In the genomic region with DNA sequence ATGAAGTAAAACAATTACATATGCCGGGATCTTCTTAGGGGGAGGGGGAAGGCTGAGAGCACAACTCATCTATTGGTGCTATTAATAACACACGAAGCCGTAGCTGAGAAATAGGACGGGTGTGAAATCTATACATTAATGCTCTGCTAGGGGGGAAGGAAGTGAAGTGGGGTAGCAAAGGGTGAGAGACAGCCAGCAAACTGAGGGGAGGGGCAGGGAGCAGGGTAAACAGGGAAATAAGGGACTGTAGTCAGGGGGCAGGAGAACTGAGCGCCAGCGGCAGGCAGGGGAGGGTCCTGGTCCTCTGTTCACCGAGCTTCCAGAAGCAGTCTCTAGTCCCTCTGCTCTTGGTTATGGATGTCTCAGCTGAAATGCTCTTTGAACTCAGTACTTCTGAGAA, we compare ENCODE assay signal across 8 mouse cellular contexts. TPM values are rescaled to one million over a fixed set of nuclear protein-coding genes. Genes with fewer than 3 reads are reported as not detected.
DNase-seq lines count a peak whose midpoint lies in the region; ATAC-seq and TF ChIP-seq lines count a peak whose summit lies in the region.

No protein-coding gene starts in this region.

- intact Hi-C loops in gastrocnemius, adult 2 months (cut with DNase I) = no loop called here

- no peaks in the 10 kb centered on the region for H3K27me3 ChIP-seq in lung, embryonic 15.5 days
- no peaks in the 10 kb centered on the region for H3K27me3 ChIP-seq in intestine, postnatal 0 days (replicated peaks; ENCODE audit: control insufficient read depth, insufficient read depth, low read length)
- H3K27me3 ChIP-seq in stomach, embryonic 15.5 days (replicated peaks) = no peaks in the 10 kb centered on the region

- peak overlapping the region; percentile 72 for H3K4me3 ChIP-seq in gastrocnemius, adult 2 months
- no peak overlapping the region for H3K4me3 ChIP-seq in lung, embryonic 15.5 days
- H3K4me3 ChIP-seq in intestine, postnatal 0 days (ENCODE audit: low read depth, low read length) = no peak overlapping the region
- H3K4me3 ChIP-seq in stomach, embryonic 15.5 days (replicated peaks) = peak overlapping the region; percentile 26; the same call in 1 of the 2 replicates

- TF ChIP-seq CTCF in gastrocnemius, adult 2 months (IDR thresholded peaks at IDR 0.05) = no peak
- TF ChIP-seq CTCF in intestine, postnatal 0 days (IDR thresholded peaks at IDR 0.05; ENCODE audit: low read depth) = no peak

- ATAC-seq in lung, embryonic 15.5 days (ENCODE audit: borderline replicate concordance, extremely low read depth, low FRiP score, low TSS enrichment) = no peak
- no peak for ATAC-seq in intestine, postnatal 0 days
- no peak for ATAC-seq in stomach, embryonic 15.5 days (ENCODE audit: insufficient read depth, low FRiP score, low read depth)

- H3K36me3 ChIP-seq in lung, embryonic 15.5 days = no peaks in the 10 kb centered on the region
- H3K36me3 ChIP-seq in intestine, postnatal 0 days (ENCODE audit: control insufficient read depth, insufficient read depth) = no peaks in the 10 kb centered on the region
- H3K36me3 ChIP-seq in stomach, embryonic 15.5 days = no peaks in the 10 kb centered on the region

- H3K4me2 ChIP-seq in lung, embryonic 15.5 days = peak overlapping the region; percentile 64
- H3K4me2 ChIP-seq in intestine, postnatal 0 days (replicated peaks; ENCODE audit: low read depth) = peak overlapping the region; percentile 75
- peak overlapping the region; percentile 61 for H3K4me2 ChIP-seq in stomach, embryonic 15.5 days

- H3K27ac ChIP-seq in gastrocnemius, adult 2 months = peak overlapping the region; percentile 87
- no peak overlapping the region for H3K27ac ChIP-seq in lung, embryonic 15.5 days
- H3K27ac ChIP-seq in intestine, postnatal 0 days (ENCODE audit: low read depth, low read length) = no peak overlapping the region
- no peak overlapping the region for H3K27ac ChIP-seq in stomach, embryonic 15.5 days

- H3K4me1 ChIP-seq in lung, embryonic 15.5 days = peaks cover 20% of the 10 kb centered on the region
- no peaks in the 10 kb centered on the region; the same call in none of the 2 replicates for H3K4me1 ChIP-seq in intestine, postnatal 0 days (replicated peaks; ENCODE audit: control insufficient read depth, insufficient read depth, low read length)
- H3K4me1 ChIP-seq in stomach, embryonic 15.5 days = peaks cover 24% of the 10 kb centered on the region

- no peak overlapping the region for H3K9ac ChIP-seq in lung, embryonic 15.5 days
- H3K9ac ChIP-seq in intestine, postnatal 0 days (ENCODE audit: low read depth, low read length) = no peak overlapping the region
- H3K9ac ChIP-seq in stomach, embryonic 15.5 days = no peak overlapping the region

- WGBS in lung, embryonic 15.5 days = 28% methylated on average over 7 of the region's 7 CpGs
- WGBS in intestine, postnatal 0 days = 36% methylated on average over 7 of the region's 7 CpGs
- WGBS in stomach, embryonic 15.5 days = 22% methylated on average over 7 of the region's 7 CpGs

- no peak for DNase-seq in gastrocnemius, adult 2 months
- DNase-seq in gastrocnemius, postnatal 10 days = no peak
- no peak for DNase-seq in lung, postnatal 4 days
- DNase-seq in layer of hippocampus, adult 9-10 months (ENCODE audit: low spot score) = no peak
- DNase-seq in layer of hippocampus, postnatal 14 days (ENCODE audit: low spot score in 2 of 2) = no peak

- no peaks in the 10 kb centered on the region for H3K9me3 ChIP-seq in lung, embryonic 15.5 days
- no peaks in the 10 kb centered on the region for H3K9me3 ChIP-seq in intestine, postnatal 0 days (ENCODE audit: control insufficient read depth)
- H3K9me3 ChIP-seq in stomach, embryonic 15.5 days = no peaks in the 10 kb centered on the region

RNA-seq across cellular contexts. Expression of a gene that starts 25.9 kb away (rescaled TPM):
- total RNA-seq in gastrocnemius, adult 2 months (2021) = 10 to 100 TPM; 33.4 to 35.6 TPM
- 10 to 100 TPM; 25.0 to 35.5 TPM for total RNA-seq in gastrocnemius, postnatal 10 days (2021)
- 19.3 and 21.6 TPM in 2 replicates for polyA plus RNA-seq in lung, embryonic 15.5 days (2015; fragmentation: Nextera tagmentation; extraction: Ambion mirVana)
- 10.3 and 10.9 TPM in 2 replicates for polyA plus RNA-seq in intestine, postnatal 0 days (2015; fragmentation: Nextera tagmentation; extraction: Ambion mirVana)
- polyA plus RNA-seq in stomach, embryonic 15.5 days (2015; fragmentation: Nextera tagmentation; extraction: Ambion mirVana) = 17.0 and 17.9 TPM in 2 replicates
- 10 to 100 TPM; 45.2 to 53.7 TPM for total RNA-seq in layer of hippocampus, postnatal 14 days (2021)

Comparison
In these comparisons a context has a peak if more than half of its experiments do, and no peak if none do; other contexts are left out.
1. H3K4me3 ChIP-seq: peak in gastrocnemius, adult 2 months (single experiment) and stomach, embryonic 15.5 days (single experiment); none in lung, embryonic 15.5 days (single experiment) and intestine, postnatal 0 days (single experiment).
2. Peak in every context shown above with its lines, with median percentiles within 50 percentile points of each other: H3K4me2 ChIP-seq.